Mouse (Mus musculus) gastrocnemius, postnatal 4 days (tissue): ENCODE data around the gene Myo1d. TPM values are rescaled to one million over a fixed set of nuclear protein-coding genes. Genes with fewer than 3 reads are reported as not detected.

Experiments used
- DNase-seq, 2 experiments: peaks; one replicate each; pipeline ENCODE4 v3.0.0; 2021 to 2022; ENCODE audit warnings: low spot score in 2 of 2, mixed read lengths in 2 of 2
- total RNA-seq, 2 experiments: library from RNA; stranded (reverse); gene quantifications; 2 replicates each; pipeline ENCODE4 v1.2.3; 2021

Gene Myo1d
- total RNA-seq, 2 experiments from 2014 or later: 7.4 to 8.4 TPM

DNA sequence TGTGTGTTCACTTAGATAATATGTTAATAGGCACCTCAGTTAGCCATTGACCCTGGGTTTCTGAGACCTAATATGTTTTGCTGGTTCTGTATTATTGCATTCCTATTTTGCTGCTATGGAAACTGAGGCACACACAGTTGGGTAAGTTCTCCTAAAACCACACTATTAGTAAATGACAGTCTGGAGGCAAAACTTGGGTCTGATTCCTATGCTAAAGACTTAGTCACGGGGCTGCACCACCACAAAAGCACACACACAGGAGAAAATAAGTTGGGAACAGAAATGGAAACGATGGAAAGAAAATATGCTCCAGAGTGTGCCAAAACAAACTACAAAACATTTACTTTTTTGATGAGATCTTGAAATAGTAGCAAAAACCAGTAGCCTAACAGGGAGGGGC, 45.1 kb downstream of the Myo1d start:
- DNase-seq: no peak

DNA sequence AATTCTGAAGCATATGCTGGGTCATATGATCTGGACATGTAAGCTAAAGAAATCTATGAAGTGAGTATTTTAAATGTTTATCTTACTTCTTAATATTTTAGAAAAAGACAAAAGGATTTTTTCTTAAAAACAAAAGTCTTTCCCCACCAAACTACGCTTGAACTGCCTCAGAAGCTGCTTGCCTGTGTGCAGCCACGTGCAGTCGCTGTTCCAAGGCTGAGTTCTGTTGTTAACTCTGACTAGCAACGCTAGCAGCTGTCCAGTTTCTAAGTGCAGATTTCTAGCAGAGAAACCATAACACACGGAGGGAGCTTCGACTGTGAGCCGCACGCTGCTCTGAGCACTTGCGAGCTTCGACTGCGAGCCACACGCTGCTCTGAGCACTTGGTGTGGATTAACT, 55.1 kb downstream of the Myo1d start:
- DNase-seq: no peak

DNA sequence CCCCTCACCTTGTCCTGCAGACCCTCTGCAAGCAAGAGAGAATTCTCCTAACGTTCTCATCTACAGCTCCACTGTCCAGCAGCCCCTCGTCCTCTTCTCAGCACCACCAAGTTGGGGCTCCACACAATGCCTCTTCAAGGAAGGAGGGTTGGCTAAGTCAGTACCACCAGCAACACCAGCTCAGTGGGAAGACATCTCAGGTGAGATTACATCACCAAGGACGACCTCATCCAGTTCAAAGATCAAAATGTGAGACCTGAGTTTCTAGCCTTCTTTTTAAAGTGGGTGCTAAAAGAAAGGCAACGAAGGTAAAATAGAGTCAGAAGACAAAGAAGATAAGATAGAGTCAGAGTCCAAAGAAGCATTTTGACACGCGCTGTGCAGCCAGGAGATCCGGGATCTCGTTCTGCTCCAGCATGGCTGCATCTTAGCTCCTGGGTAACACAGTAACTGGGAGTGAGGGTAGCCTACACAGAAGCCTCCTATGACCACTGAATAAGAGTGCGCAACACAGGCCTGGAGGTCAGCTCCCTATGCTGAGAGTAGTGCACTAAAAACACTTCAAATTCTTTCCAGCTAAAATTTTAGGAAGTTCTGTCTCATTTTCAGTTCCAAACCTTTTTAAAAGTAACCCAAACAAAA, 56.3 kb downstream of the Myo1d start:
- DNase-seq: no peak

DNA sequence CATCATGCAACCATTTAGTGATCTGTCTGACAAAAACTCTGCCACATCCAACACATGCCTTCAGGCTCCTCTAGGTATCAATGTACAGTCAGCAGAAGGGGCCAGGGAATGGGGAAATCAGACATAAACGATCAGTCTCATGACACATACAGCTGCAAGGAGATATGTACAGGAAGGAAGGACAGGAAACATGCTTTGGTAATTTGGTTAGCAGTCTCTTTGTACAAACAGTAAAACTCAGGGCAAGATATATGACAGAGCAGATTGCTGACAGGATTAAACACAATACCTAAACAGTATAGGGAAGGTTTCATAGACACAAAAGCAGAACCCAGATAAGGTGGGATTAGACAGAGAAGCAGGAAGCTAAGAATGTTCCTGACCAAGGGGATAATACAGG, 60.8 kb downstream of the Myo1d start:
- DNase-seq: no peak

DNA sequence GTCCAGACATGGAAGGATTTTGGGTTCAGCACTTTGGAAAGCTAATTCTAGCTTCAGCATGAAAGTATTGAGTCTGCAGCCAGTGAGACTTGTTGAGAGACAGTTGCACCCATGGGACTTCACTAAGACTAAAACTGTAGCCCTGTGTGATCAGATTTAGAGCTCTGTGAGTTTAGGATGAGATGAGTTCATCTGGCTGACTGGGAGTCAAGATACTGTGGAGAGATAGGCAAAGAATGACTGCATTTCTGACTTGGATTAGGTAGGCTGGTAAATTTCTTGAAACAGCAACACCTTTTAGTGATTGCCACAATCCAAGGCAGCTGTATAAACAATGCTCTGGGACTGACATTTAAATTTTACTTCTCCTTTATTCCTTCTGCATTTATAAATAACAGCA, 61.8 kb downstream of the Myo1d start:
- DNase-seq: no peak

DNA sequence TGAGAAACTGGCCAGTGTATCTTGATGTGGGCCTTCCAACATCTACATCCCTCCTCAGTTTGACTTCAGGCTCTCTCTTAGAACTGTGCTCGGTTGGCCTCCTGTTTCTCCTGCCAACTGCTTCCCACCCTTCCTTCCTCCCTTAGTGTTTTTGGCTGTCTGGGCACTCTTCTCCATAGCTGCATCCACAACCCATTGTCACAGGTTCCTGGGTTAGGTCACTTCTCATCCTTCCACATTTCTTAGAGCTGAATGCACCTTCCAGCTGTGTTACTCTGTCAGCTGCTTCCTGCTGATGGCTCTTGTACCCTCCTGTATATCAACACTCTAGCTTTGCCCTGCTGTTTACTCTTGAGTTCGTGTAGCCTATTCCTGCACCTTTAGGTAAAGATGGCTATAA, 64.7 kb downstream of the Myo1d start:
- no peak for DNase-seq

DNA sequence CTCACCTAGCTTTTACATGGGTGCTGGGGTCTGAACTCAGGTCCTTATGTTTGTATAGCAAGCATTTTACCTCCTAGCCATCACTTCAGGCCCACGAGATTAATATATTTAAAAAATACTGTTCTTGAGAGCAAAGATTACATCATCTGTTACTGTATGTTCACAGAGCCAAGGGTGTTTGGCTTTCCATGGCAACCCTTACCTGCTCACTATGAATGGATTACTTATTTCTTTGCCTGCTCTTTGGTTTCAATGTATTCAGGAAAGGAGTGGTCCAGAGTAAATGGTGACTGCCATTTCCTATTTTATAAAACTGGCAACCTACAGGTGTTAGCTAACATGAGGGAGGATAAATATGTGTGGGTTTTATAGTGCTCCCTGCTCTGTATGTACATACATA, 66.1 kb downstream of the Myo1d start:
- DNase-seq: no peak

DNA sequence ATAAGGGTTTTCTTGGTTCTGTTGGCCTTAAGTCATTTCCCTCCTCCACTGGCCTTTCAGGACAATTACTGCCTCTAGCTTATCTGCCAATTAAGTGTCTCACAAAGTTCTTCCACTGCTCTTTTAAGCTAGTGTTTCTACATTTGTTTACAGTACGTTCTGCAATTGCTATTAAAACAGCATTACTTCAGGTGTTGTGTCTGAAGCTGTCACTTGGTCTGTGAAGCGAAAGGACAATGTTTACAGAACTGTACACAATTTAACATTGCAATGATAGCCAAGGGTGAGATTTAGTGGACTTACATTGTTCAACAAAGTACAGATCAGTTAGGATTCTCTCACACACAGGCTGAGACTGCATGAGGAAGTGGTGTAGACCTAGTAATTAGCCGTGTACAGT, 67.6 kb downstream of the Myo1d start:
- no peak for DNase-seq

DNA sequence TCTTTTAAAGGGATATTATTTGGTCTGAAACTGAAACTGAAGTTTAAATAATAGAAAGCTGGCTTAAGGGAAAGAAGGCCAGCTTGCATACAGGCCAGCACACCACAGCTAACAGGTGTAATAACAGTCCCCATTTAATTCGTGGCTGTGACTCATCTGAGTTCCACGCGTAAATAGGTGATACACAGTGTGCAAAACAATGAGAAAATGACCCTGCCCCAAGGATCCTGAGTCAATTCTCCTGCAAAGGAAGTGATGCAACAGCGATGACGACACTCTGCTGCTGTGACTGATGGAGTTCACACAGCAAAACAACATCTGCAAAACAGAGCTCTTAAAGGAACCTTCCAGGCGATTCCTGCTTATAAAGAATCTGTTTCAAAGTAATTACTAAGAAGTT, 68.5 kb downstream of the Myo1d start:
- DNase-seq: no peak

DNA sequence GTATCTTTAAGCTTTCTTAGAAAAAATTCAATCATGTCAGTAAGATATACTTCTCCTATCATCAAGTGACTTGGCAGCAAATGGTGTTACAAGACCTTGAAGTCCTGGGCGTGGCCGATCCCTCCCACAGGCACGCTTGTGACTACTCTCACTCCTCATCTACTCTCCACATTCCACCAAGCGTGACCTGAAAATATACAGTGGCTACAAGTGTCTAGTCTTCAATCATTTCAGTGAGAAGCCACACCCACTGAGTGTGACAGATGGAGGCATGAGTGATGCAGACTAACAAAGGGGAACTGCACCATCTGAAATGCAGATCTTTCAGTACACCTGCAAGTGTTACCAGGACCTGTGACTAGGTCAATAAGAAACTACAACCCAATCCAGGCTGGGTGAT, 79.2 kb downstream of the Myo1d start:
- DNase-seq: no peak

DNA sequence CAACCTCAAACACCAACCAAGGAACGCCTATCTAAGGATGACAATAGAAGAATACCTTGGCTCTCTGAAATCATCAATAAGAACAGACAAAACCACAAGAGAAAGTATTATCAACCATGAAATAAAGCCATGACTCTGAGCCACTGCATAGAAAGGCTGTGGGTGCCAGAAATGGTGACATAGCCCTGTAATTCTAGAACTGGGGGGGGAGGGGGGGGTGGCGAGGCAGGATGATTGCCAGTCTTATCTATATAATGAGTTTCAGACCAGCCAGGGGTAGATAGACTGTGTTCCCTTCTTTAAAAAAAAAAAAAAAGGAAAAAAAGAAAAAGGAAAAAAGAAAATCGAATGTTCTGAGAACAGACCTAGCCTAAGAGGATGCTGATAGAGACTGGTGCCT, 81.1 kb downstream of the Myo1d start:
- no peak for DNase-seq

DNA sequence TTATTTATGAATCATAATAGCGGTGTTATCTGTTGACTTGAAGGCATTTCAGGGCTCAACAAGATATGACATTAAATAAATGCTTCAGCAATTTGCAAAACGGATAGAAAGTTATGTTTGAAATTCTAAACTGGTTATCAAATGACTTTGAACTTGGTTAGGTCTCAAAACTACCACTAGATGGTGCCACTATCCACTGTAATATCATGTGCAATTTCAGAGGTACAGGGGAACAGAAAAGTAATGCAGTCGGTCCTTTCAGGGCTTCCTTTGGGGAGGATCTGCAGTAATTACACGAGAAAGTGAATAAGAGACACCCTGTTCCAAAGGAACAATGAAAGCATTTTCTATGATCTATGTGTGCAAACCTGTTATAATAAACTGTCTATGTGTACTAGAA, 83.5 kb downstream of the Myo1d start:
- no peak for DNase-seq

DNA sequence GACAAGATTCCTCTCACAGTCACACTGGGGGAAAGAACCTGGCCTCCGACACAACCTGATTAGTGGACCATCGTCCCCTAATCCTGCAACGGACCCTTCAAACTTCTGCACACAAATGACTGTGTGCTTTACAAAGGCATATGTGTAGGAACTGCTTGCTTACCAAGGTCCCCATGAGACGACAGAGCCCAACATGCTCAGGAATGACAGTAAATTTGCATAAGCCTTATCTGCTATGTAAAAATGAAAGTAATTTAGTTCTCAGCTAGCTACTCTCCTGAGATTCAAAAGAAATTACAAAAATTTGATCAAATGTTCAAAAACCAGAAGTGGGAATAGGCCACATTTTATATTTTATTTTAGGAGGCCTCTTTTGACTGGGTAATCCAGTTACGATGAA, 95.2 kb downstream of the Myo1d start:
- no peak for DNase-seq

DNA sequence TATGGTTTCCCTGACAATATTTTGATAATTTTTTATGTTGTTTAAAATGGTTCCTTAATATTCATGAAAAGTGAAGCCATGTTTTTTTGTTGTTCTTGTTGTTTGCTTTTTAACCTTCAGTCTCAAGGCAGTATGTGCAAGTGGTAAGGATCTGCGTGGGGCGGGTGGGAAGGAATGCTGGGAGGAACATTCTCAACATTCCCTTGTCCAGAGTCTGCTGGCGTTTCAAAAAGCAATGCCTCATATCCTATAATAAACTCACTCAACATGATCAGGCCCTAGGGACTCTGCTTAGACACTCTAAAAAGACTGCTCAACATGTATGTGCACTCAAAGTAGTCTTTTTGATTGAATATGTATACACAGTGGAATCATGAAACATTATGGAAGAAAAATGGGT, 97.1 kb downstream of the Myo1d start:
- no peak for DNase-seq

DNA sequence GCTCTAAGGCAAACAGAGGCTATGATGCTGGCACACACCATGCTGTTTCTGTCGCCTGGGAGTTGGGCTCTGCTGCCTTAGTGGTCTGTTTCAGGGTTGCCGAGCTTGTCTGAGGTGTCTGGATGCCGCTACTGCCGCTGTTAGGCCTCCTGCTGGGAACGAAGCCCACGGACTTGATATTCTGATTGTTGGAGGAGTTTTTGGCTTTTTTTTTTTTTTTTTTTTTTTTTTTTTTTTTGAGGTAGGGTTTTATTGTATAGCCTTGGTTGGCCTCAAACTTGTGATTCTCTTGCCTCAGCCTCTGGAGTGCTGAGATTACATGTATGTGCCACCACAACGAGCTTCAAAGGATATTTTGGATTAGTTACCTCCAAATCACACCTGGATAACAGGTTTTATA, 106.8 kb downstream of the Myo1d start:
- no peak for DNase-seq

DNA sequence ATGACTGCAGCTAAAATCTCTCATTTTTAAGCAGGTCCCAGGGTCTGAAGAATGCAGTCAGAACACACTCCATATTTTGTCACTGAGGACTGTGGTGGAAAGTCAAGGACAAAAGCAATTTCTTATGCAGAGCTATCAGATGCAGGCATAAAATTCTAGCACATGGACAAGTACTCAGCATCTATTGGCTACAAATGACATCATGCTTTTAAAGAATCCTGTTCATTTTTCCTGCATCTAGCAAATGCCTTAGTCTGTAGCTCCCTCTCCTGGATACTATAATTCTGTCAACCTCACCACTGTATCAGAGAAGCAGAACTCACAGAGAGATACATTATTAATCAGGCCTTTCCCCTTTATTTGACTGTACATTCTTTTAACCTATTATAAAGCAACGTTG, 109.4 kb downstream of the Myo1d start:
- DNase-seq: no peak

DNA sequence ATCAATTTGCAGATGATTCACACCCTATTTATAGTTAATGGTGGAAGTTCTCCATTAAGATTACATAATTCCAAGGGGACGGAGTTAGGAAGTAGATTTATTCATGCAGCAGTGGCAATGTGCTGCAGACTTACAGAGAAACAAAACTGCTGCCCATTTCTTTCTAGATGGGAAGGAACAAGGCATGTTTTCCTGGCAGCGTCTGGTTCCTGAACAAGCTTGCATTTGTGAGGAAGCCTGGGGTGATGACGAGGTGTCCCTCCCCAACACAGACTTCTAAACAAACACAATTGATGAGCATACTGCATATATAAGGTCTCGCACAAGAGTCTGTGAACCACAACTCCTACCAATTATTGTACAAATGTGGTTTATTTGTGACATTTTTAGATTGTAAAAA, 109.9 kb downstream of the Myo1d start:
- no peak for DNase-seq

DNA sequence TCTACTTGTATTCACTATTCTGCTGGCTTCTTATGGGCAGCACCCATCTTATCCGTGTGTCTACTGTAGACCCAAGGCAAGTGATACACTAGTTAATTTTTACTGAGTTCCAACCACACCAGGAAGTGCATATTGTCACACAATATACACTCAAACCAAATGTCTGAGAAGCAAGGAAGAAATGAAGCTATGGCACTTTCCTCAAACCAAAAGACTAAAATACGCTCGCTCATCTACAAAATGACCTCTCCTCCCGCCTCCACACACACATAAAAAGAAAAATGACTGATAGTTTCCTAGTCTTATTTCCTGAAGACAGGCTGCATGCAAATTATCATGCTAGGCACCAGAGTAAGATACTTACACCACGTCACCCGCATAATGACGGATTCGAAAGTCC, 113.6 kb downstream of the Myo1d start:
- DNase-seq: no peak

DNA sequence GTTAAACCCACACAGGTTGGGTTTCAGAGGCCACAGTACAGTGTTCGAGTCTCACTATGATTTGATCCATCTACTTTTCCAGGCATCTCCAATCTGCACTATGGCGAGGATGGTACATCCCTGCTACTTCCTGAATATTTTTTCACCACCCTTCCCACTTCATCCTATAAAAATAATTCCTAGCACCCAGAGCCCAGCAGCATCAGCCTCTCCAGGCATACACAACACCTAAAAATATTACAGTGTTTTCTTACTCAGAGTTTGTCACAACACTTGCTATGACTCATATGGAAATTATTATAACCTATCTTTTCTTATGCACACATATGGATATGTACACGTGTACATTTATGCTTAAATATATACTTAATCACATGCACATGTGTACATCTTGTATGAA, 115.6 kb downstream of the Myo1d start:
- no peak for DNase-seq

DNA sequence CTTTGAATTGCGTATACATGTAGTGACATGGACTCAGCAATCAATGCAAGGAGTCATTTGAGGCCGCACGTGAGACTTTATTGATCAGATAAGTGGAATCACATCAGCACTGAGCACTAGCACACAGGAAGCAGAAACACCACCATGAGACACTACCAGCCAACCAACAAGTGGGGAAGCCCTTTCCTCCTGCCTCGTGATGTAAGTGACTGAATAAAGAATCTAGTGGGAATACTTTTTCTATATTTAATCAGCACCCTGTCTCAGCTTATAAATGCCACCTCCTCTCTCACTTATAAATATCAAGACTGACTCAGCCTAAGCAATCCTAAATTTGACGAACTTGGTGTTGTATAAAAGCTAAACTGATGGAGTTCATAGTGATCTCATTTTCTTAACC, 134.7 kb downstream of the Myo1d start:
- DNase-seq: no peak

DNA sequence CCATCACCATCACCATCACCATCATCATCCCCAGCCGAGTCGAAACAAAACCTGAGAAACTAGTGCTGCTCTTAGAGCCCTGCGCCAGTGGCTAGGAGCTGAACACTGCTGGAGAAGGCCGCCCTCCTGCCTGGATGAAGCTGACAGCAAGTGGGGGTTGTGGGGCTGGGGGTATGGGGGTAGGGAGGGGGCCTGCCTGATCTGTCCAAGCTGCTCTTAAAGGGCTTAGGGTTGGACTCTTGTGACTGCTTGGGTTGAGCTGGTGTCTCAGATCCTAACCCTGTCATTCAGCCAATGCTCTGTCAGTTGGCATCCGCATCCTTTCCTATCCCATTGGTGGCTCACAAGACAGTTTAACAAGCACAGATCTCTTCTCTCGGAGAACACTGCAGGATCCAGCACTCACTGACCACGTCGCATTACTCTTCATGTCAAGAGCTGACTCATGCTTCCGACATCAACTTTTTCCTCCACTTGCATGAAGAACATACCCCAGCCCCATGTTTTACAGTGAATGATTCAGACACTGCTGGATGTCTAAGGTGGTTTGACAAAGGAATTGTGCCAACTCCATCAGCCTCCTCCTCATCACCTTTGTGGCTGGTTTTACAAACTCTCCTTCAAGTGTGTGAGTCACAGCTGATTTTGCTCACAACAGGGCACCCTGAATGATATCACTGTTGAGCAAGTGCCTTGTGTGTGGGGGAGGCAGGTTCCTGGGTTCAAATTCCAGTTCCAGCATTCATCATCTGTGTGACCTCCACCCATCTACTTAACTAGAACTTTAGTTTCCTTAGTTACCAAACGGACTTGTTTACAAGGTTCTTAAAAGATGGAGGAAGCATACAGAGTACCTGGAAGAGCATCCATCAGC, 150.6 kb downstream of the Myo1d start:
- no peak for DNase-seq

DNA sequence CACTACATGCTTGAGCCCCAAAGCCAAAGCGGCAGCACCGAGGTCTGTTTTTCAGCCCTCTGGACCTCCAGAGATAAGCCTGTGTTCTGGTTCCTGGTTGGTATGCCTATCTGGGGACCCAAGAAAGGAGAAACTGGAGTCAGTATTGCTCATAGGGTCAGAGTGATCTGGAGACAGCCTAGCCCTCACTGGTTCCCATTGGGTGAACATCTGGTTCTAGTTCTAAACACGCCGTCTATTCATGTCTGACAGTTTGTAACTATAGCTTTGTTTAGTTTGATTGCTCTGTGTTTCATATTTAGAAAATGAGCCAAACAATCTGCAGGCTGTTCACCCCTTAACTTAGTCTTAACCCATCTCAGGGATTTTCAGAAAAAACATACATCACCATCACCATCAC, 151.2 kb downstream of the Myo1d start:
- no peak for DNase-seq

DNA sequence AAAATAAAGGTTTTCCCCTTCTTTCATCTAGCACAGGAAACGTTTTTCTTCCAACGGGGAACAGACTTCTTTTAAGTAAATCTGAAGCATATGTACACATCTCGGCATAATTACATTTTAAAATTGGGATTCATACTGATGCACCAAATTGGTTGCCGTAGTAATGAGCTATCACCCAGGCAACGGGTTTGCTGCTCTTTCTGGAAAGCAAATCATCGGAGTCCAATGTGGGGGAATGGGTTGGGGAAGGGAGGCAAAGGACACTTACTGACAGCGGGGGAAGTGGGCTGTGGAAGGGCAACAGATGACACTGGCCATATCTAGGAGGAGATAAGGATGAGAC, 156.8 kb downstream of the Myo1d start:
- DNase-seq: no peak
